Mouse (Mus musculus) brain, adult 2 months (tissue): ENCODE data around the gene Mllt10.

ENCODE experiments used
- DNase-seq: peaks from one replicate; pipeline ENCODE4 v3.0.0; 2011; ENCODE audit warnings: low read depth, low spot score

The Mllt10 gene

DNA sequence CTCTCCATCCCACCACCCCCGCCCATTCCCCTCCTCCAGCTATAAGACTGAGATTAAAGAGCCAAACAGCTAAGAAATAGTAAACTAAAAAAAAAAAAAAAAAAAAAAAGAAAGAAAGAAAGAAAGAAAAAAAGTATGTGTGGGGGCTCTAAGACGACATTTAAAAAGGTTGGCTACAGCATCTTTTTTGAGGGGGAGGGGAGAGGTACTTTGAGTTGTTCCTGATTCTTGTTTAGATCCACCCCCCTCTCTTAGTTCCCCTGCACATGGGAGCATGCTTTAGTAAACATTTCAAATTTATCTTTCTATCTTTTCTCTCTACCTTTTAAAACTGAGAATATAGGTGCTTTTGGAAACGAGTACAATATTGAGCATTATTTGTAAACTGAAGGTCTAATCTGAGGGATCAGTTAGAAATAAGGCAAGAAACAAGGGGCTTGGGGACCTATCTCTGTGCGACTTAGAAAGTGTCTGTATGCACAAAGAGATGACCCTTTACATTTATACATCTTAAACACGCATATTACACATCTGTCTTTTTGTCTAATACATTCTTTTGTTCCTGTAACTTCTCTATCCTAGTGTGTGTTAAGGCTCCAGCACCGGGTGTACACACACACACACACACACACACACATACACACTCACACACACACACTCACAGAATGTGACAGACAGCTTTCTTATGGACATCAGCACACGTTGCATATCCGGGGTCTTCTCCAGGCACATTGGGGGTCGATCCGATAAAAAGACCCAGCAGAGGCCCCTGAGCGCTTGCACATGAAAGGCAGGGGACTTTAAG lies 3.8 kb upstream of the Mllt10 start:
- no peak for DNase-seq

DNA sequence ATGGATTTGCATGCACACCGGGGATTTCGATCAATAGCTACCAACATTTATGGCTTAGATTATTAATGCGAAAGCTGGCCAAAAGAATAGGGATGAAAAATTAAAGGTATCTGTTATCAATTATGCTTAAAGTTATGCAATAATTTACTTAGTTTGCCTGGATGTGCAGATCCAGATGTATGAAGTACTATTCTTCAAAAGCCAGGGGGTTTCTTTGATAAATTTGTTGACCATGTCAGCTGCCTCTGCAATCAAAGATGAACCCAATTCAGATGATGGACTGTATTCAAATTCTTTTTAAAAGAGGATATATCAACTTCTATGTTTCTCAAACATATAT lies 3.2 kb upstream of the Mllt10 start:
- DNase-seq, result no peak

DNA sequence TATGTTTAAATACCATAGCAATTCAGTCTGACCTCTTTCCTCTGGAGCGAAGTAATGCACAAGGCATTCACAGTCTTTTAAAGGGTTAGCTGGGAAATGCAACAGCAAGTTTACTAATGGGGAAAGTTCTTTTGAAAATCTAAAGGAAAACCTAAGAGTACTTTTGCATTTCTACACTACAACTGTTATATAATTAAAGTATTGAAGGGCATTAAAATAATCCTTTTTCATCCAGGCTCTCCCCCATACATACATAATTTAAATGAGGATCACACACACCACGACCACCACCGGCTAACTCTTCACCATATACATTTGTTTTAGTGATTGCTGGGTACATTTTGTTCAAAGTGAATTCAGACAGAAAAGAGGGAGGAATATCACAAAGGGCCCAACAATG lies 2.5 kb upstream of the Mllt10 start:
- DNase-seq, result no peak

DNA sequence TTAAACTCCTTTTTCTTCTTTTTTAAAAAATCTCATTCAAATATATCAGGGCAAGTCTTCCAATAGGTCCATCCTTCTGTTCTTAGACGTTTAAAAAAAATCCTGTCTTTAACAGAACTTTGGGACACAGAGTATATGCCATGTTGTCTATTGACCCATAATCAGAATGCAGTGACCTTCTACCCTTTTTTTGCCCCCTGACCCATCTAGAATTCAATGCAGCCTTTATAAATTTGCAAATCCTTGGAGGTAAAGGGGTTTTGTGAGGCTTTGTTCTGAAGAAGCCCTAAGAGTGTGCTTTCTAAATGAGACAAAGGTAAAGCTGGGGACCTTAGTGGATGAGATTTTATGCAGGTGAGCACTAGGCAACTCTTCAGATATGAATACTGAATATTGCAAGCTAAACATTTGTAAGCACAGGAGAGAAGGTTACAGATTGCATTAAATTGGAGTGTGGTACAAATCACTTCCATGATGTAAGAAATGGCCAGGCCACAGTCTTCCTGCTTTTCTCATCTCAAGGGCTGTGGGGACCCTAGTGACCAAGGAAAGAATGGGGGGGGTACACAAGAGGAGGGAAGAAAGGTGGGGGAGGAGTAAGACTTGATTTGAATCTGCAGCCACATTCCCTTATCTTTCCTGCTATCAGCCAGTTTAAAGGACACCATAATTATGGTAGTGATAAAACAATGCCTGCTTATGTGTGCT lies 1.6 kb upstream of the Mllt10 start:
- DNase-seq, result no peak

DNA sequence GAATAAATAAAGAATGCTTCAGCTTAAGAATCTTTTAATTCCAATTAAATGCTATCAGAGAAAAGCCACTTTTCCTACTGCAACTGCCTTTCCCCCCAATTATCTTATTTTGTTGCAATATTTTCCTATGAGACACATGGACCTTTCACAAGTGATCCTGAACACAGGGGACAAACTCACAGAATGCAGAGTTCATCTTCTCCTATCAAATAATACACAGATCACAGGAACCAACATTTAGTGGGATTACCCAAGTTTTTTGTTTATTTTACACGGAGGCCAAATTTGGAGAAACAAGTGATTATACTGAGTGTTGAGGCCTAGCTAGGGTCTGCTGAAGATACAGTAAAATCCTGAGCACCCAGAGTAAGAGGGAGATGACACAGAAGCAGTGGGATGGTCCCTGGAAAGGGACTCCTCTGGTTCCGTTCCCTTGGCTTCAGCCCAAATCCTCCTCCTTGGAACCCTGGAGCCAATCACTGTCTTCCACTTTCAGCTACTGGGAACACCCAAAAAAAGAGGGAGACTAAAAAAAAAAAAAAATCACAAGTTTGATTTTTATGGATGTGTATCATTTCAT lies 996 bp upstream of the Mllt10 start:
- peak; percentile 37 for DNase-seq

DNA sequence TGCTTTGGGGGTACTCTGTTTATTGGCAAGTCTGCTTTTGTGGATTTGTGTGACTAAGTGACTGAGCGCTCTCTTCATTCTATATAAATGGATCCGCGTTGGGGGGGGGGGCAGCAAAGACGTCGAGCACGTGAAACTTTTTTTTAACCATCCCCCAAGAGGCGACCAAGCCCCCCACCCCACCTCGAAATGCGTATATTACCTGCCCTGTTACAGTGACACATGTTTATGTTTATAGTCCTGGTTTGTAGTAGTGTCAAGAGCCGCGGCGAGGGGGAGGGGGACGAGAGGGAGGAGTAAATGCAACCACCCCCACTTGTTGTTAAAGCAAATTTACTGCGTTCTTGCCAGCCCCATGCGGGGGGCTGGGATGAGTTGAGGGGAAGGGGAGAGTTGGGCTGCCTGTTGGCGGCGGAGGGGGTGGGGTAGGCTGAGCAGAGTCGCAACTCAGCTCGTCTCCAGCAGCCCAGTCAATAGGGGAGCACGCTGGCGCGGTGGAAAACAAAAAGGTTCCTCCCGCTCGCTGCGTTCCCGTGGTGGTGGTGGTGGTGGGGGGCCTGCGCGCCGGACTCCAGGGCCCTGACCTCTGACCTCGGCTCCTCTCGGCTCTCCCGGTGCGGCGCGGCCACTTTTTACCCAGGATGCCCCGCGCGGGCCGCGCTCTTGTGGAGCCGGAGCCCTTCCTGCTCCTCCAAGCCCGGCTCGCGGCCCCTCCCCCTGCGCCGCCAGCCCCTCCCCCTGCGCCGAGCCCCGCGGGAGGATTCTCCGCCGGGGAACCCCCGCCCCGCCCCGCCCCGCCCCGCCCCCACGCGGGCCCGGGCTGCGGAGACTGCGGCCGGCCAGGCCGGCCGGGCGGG lies 1.1 kb downstream of the Mllt10 start:
- peak; percentile 95 for DNase-seq

DNA sequence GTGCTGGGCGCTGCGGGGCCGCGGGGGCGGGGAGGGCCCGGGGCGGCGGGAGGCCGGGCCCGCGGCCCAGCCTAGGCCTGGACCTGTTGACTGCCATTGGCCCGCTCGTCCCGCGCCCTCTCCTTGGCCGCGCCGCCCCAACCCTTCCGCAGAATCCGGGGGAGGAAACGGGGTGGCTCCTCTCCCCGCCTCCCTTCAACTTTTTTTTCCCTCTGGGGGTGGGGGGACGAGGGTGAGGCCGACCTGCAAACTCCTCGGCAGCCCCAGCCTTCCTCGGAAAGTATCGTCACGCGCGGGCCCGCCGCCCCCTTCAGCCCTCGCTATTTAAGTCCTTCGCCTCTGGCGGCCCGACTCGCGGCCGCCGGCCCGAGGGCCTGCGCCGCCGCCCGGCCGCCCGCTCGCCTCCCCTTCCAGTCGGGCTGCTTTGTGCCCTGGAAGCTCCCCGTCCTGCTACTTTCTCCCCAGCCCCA lies 1.8 kb downstream of the Mllt10 start:
- DNase-seq, result peak; percentile 94

DNA sequence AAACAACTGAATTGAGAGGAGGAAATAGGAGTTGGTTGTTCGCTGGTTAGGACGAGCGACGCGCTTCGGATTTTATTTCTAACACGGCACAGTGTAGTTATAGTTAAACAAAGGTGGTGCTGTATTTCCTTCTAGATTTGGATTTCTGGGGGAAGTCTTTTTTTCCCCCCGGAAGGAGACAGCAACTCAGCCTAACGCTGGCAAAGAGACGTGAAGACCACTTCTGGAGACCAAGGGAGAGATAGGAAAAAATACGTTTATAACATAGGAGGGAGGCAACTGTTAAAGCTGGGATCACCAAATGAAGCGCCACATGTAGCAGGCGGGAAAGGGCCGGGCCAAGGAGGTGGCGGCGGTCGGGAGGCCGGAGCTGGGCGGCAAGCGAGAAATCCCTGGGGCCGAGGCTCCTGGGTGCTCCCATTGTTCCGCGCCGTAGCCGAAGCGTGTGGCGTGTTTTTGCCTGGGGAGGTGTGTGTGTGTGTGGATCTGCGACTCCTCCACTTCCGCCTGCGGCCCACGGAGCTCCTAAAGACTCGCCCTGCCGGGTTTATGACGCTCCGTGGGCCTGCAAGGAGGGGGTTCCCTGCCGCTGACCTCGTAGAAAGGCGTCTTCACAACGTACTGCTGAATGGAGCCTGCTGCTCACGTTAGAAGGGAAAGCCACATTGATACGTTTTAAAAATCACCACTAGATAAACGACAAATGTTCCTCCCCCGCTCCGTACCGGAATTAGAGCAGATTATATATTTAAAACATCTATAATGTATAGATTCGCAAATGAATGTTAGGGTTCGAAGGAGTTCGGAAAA lies 2.5 kb downstream of the Mllt10 start:
- DNase-seq, result peak; percentile 77

DNA sequence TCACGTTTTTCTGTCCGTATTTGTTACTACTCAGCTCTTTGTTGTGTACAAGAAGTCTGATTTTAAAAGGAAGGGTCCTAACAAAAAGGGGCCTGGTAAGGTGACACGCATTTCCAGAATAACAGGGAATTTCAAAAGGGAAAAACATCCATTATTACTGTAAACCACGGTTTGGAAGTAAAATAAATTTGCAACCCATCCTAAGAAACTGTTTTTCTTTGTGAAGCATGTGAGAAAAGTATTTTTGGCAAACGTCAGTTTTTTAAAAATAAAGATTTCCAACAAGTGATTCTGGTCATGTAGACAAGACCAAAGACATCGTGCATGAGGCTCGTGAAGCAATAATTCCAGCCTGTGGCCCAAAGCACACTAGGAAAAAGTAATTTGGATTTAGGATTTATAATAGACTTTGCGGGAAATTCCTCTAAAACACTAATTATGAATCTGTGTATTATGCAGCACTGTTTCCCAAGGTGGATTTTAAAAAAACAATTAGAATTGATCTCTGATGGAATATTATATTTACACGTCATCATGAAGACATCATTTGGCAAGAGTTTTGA lies 3.2 kb downstream of the Mllt10 start:
- no peak for DNase-seq

DNA sequence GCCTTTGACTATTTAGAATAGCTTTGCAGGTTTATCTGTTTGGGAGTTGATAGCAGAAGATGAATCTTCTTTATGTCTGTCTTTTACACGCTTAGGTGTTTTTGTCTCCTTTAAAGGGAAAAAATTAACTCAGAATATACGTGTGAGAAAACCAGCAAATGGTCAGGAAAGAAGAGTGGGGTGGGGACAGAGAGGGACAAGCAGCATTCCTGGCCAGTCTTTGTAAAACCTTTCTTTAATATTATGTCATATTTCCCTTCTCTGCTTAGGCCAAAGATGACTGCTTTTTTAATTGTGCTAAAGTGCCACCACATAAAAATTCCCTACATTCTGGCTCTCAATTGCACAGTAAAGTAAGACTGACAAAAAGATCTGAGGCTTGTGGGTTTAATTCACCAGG lies 4.0 kb downstream of the Mllt10 start:
- DNase-seq, result no peak

DNA sequence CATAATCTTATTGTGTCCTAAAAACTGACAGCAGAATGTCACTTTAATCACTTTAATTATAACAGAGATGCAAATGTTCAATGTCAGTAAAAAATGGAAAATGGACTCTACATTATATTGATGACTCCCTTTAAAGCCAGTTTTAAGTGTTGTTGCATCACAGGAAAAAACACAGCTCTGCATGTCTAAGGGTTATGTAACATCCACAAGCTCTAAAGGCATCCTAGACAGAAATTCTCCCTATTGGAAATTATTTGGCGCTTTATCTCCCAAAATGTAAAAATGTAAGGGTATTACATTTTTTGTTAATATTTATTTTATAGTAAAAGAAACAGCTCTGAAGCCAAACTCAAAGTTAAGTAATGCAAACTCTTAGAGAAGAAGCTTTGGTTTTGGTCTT lies 4.9 kb downstream of the Mllt10 start:
- no peak for DNase-seq

DNA sequence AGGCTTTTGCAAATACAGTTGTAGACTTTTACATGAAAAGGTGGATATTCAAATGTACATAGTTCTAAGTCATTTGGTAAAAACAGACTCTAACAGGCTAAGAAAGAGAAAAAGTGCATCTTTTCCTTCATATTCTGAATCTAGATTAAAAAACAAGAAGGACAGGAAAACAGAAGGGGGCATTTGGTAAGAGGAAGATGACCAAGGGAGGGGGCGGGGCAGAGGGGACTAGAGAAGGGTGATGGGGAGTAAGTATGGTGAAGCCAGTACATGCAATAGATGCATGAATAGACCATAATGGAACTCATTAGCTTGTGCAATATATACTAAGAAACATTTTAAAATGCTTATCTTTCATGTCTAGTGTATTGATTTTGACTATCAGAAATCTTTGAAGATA lies 5.4 kb downstream of the Mllt10 start:
- no peak for DNase-seq

DNA sequence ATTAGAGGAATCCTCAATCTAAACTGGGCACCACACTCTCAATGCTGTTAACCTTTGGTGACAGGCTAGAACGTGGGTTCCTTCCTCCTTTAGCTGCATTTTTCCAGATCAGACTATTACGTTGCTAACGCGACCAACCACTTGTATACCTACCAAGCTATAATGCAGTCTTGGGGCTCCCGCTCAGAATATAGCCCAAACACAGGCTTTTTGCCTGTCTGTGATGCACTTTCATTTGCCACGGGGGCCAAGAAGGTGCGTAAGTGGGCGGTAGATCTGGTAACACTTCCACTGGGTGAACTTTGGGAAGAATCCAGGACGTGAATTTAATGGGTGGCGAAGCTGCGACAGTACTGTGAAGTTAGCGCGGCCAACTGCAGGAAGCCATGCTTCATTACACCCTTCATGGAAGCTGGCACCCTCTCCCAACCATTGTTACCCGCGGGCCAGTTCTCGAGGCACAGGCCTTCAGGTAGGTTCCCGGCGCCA lies 8.8 kb downstream of the Mllt10 start:
- DNase-seq, result peak; percentile 83

DNA sequence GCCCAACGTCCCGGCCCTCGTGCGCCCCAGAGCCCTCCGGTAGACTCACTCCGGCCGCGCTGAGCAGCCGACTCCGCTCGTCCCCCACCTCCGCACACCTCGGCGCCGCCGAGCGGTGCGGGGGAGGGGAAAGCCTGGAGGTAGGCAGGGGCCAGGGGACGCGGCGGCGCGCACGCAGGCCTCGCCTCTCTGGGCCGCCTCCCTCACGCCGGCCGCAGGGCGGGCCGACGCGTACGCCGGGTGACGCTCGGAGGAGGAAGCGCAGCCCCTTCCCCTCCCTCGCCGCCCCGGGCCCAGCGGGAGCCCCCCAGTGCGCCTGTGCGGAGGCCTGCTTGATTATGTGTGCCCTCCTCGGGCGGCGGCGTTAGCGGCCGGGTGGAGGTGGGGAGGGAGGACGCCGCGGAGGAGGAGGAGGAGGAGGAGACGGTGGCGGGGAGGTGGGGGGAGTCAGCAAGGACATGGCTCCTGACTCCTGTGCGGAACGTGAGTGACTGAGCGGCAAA lies 9.4 kb downstream of the Mllt10 start:
- peak; percentile 98 for DNase-seq

DNA sequence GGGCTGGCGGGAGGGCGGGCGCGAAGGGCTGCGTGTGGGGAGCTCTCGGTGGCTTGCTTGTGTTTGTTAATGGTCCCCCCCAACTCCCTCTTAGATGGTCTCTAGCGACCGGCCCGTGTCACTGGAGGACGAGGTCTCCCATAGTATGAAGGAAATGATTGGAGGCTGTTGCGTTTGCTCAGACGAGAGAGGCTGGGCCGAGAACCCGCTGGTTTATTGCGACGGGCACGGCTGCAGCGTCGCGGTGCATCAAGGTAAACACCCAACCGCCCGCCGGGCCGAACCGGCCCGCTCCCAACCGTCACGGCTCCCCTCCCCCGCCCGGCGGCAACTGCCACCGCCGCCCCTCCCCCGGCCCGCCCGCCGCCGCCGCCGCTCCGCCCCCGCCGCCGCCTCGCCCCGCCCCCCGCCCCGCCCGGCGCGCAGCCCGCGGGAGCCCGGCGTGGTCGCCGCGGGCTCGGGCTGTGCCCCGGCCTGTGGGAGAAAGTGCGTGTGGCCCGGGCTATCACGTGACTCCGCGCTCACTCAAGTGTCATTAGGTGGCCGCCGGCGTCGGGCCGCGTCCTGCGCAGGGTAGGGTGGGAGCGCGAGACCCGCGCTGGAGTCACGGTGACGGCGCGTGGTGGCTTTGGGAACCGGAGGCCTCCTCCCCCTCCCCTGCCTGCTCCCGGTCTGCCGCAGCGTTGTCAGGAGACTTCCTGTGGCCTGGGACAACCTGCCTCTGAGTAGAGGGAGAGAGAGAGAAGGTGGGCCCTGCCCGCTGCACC lies 10.1 kb downstream of the Mllt10 start:
- peak; percentile 75 for DNase-seq

DNA sequence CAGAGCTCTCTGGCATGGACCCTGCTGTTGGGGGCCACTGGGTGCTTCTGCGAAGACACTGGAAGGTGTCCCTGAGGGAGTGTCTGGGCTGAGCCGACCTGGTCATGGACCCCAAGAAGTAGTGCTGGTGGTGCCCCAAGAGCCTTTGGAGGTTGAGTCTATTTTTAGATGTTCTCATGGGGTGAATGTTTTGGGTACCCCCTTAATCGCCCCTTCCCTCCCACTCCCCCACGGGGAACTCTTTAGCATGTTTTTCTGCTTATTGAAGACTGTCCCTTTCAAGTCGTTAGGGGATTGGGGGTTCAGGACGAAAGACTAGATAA lies 10.6 kb downstream of the Mllt10 start:
- DNase-seq, result no peak

DNA sequence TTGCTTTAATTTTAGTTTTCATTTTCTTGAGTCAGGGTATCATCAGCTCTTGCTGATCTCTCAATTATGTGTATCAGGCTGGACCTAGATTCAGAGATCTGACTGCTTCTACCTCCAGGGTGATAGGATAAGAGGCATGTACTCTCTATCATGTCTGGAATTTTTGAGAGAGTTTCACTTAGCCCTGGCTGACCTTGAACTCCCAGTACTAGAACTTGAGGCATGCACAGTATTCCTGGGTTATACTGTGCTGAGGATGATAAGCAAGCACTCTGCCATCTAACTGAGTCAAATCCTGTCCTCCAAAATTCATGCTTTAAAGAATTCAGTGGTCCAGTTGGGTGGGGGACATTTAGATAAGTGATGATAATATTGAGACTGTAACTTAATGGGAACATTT lies 11.4 kb downstream of the Mllt10 start:
- DNase-seq, result no peak

DNA sequence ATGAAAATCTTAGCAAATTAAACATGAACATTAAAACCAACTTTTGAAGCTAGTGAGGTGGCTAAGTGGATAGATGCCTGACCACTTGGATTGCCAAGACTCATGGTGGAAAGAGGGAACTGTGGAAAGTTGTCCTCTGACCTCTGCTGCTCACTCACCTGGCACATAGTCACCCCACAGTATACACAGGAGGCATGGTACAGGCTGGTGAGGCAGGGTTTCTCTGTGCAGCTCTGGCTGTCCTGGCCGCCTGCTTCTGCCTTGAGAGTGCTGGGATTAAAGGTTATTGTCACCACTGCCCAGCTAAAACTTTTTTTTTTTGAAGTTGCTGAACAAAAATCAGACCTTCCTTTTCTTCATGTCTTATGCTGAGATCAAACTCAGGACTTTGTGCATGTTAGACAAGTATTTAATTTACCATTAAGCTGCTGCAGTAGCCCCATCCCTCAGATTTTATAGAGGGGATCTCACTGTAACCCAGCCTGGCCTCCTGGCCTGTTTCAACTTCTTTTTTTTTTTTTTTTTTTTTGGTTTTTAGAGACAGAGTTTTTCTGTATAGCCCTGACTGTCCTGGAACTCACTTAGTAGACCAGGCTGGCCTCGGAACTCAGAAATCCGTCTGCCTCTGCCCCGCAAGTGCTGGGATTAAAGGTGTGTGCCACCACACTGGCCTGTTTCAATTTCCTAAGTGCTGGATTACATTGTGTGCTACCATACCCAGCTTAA lies 13.2 kb downstream of the Mllt10 start:
- no peak for DNase-seq

DNA sequence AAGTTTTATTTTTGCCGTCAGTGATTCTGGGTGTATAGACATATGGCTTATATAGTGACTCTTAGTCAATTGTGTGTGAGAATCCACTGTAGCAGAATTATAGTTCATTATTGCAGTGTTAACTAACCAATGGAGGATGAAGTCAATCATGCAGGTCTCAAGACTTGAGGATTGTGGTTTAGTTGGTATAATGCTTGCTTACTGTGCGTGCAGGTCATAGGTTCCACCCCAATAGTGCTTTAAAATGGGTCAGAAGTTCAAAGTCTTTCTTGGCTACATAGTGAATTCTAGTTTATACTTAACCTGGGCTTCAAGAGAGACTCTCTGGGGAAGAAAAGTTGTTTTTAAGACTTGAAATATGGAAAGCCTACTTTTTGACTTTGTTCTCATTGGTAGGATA lies 16.9 kb downstream of the Mllt10 start:
- no peak for DNase-seq
